Mouse (Mus musculus) ES-Bruce4 (cell line): ENCODE measurements around the gene Rimkla.

Experiments
- CTCF ChIP-seq: IDR thresholded peaks from one replicate; pipeline ENCODE4 v1.8.1; 2011; ENCODE audit warnings: low read depth, low read length
- EP300 ChIP-seq: IDR thresholded peaks from 2 replicates; pipeline ENCODE4 v1.6.1; 2011; ENCODE audit warnings: low read depth, low read length; ENCODE audit not compliant: insufficient read depth
- POLR2A ChIP-seq: IDR thresholded peaks from one replicate; pipeline ENCODE4 v1.8.1; 2011; ENCODE audit warnings: low read length; ENCODE audit not compliant: insufficient read depth

- TF ChIP-seq CTCF (no peak), EP300 (no peak), POLR2A (no peak)
These were observed 502 bp upstream of the Rimkla start for GRCm38 (mm10) chr4:119492933-119493327.
